Mouse (Mus musculus) lung, embryonic 16.5 days (tissue): ENCODE results near the gene Nudc. TPM values are rescaled to one million over a fixed set of nuclear protein-coding genes. Genes with fewer than 3 reads are reported as not detected.
"Not testable (repeated sequence)": the region's sequence is repeated elsewhere in the genome, so short reads cannot be mapped to it uniquely, and the experiment has no call there.

Experiments
- ATAC-seq: fragments of 200-750 bp; cut with Nextera tagmentation; 2 replicates; pipeline ENCODE4 v1.8.0; 2017; ENCODE audit warnings: low read depth, mild to moderate bottlenecking, moderate library complexity
- H3K27ac ChIP-seq: fragments of 300-500 bp; sonication (generic); 2 replicates; pipeline ENCODE4 v1.5.1; 2014; ENCODE audit warnings: mild to moderate bottlenecking, control low read depth, low read length
- H3K27me3 ChIP-seq: fragments of 300-500 bp; sonication (generic); 2 replicates; pipeline ENCODE4 v1.6.1; 2014; ENCODE audit warnings: low read depth, low read length, mixed read lengths; ENCODE audit not compliant: control insufficient read depth, insufficient read depth
- H3K36me3 ChIP-seq: fragments of 300-500 bp; sonication (generic); 2 replicates; pipeline ENCODE4 v1.6.1; 2014; ENCODE audit warnings: low read length; ENCODE audit not compliant: control insufficient read depth, insufficient read depth
- H3K4me1 ChIP-seq: fragments of 300-500 bp; sonication (generic); replicated peaks from 2 replicates; pipeline ENCODE4 v1.6.1; 2014; ENCODE audit warnings: low read length, mixed read lengths; ENCODE audit not compliant: control insufficient read depth, insufficient read depth
- H3K4me2 ChIP-seq: fragments of 300-500 bp; sonication (generic); 2 replicates; pipeline ENCODE4 v1.6.1; 2014; ENCODE audit warnings: low read depth, low read length, control low read depth
- H3K4me3 ChIP-seq: fragments of 300-500 bp; sonication (generic); 2 replicates; pipeline ENCODE4 v1.5.1; 2014; ENCODE audit warnings: mild to moderate bottlenecking, low read length, control low read depth
- H3K9ac ChIP-seq: fragments of 300-500 bp; sonication (generic); 2 replicates; pipeline ENCODE4 v1.6.1; 2014; ENCODE audit warnings: low read length, control low read depth
- H3K9me3 ChIP-seq: fragments of 300-500 bp; sonication (generic); 2 replicates; pipeline ENCODE4 v1.6.1; 2016; ENCODE audit warnings: low read length; ENCODE audit not compliant: control insufficient read depth
- WGBS: fragments of 180-500 bp; shearing (Covaris S2); extraction: QIAGEN DNeasy Blood & Tissue Kit; methylation state at CpG from one replicate; pipeline ENCODE4 v1.1.7; 2014; 5-methylcytosine and 5-hydroxymethylcytosine counted together
- polyA plus RNA-seq: library from polyadenylated mRNA; unstranded; fragments of >200 nt; fragmentation: Nextera tagmentation; extraction: Ambion mirVana; gene quantifications from 2 replicates; pipeline ENCODE4 v1.2.1, GENCODE M21; 2015

Nudc gene
- polyA plus RNA-seq, 1 experiment from 2014 or later, result 267 TPM

DNA sequence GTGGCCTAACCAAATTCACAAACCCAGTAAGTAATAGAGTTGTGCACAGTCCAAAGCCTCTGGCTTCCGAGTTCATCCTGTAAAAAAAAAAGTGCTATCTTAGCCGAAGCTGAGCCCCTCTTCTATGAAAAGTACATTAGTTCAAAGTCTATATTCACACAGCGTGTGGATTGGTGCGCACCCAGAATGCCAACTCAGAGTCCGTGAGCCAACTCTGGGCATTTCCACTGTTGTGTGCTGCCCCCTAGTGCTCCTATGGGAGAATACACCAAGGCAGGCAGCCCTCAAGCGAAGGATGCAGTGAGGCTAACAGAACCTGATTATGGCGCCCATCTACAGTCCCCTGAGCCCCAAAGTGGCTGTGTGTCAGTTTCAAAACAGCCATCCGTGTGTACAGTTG lies 32.8 kb downstream of the Nudc start:
- no peak overlapping the region for H3K27ac ChIP-seq
- H3K4me3 ChIP-seq, result no peak overlapping the region
- H3K27me3 ChIP-seq, result no peaks in the 10 kb centered on the region; the same call in 1 of the 2 replicates
- no peaks in the 10 kb centered on the region for H3K36me3 ChIP-seq
- no peak overlapping the region for H3K9ac ChIP-seq
- no peaks in the 10 kb centered on the region for H3K9me3 ChIP-seq
- WGBS, result 8% methylated on average over 8 of the region's 8 CpGs
- H3K4me1 ChIP-seq, result no peaks in the 10 kb centered on the region
- ATAC-seq, result peak; percentile 74
- no peak overlapping the region for H3K4me2 ChIP-seq

DNA sequence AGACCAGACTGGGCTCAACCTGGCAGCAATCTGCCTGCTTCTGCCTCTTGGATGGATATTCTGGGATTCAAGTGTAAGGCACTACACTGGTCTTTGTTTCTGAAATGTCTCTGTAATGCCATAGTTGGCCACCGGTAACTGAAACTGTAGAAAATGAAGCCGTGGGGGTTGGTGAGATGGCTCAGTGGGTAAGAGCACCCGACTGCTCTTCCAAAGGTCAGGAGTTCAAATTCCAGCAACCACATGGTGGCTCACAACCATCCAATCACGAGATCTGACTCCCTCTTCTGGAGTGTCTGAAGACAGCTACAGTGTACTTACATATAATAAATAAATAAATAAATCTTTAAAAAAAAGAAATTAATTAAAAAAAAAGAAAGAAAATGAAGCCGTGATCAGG lies 33.3 kb downstream of the Nudc start:
- ATAC-seq, H3K4me3 ChIP-seq, H3K4me2 ChIP-seq, H3K27ac ChIP-seq, H3K4me1 ChIP-seq, H3K27me3 ChIP-seq, H3K9me3 ChIP-seq, H3K9ac ChIP-seq, H3K36me3 ChIP-seq: not testable (repeated sequence)
- 51% methylated on average over 4 of the region's 5 CpGs for WGBS

DNA sequence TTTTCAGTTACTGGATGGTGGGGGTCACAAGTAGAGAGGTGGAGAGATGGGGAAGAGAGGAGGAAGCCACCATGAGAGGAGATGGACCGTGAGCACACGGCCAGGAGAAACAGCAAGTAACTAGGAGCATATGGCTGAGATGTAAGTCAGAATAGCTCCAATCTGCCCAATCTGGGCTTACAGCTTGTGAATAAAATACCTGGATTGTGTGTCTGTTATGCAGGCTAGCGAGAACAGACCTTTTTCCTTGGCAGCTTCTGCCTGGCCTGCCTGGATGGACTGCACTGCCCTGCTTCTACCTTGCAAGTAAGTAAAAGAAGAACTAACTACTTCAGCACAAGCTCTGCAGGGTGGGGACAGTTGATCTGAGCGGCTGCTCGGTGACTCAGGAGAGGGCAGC lies 34.7 kb downstream of the Nudc start:
- H3K4me2 ChIP-seq, result no peak overlapping the region
- H3K4me1 ChIP-seq, result no peaks in the 10 kb centered on the region
- no peaks in the 10 kb centered on the region for H3K9me3 ChIP-seq
- no peak overlapping the region for H3K4me3 ChIP-seq
- no peak overlapping the region for H3K9ac ChIP-seq
- H3K36me3 ChIP-seq, result no peaks in the 10 kb centered on the region
- no peak overlapping the region for H3K27ac ChIP-seq
- H3K27me3 ChIP-seq, result peaks cover 4% of the 10 kb centered on the region
- ATAC-seq, result no peak
- whole genome bisulfite sequencing, result 69% methylated on average over 5 of the region's 5 CpGs

DNA sequence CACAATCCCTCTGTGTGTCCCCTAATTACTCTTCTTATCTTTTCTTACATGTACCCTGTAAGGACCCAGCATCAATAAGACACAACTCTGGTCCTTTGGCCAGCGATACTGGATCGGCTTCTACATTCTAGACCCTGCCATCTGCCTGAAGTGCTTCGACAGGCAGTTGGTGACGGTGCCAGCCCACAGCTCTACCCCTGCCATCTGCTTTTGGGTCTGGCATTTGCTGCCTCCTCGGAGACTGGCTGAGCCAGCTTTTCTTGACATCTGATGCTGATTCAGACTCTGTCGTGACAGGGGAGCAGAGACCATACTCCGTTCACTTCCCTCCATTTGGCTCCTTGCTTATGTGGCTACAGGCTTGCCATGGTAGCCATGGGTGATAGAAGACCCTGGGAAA lies 36.8 kb downstream of the Nudc start:
- Histone ChIP-seq H3K9me3 (no peaks in the 10 kb centered on the region), H3K4me1 (no peaks in the 10 kb centered on the region), H3K4me2 (no peak overlapping the region), H3K36me3 (no peaks in the 10 kb centered on the region), H3K4me3 (no peak overlapping the region), H3K9ac (no peak overlapping the region), H3K27me3 (peaks cover 9% of the 10 kb centered on the region), H3K27ac (no peak overlapping the region)
- ATAC-seq, result no peak
- WGBS, result 68% methylated on average over 7 of the region's 7 CpGs

DNA sequence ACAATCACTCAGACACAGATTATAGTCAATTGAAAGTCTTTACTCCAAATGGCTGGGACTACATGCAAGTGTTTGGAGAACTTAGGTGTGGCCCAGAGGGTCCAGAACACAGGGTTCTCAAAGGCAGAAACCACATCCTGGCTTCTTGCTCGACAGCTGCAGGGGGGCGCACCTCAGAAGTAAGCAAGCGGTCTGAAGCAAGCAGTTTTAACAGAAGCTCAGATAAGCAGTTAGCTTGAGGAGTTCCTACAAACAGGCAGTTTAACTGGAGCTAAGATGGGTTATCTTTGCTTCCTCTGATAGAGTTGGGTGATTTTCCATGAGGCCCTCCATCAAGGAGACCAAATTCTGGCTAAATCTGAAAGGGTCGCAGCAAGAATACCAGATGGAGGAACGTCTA lies 39.2 kb downstream of the Nudc start:
- Histone ChIP-seq H3K27ac (no peak overlapping the region), H3K36me3 (no peaks in the 10 kb centered on the region), H3K4me1 (no peaks in the 10 kb centered on the region), H3K4me2 (no peak overlapping the region), H3K9ac (no peak overlapping the region), H3K27me3 (peaks cover 16% of the 10 kb centered on the region), H3K9me3 (no peaks in the 10 kb centered on the region), H3K4me3 (no peak overlapping the region)
- no peak for ATAC-seq
- WGBS, result 63% methylated on average over 5 of the region's 5 CpGs

DNA sequence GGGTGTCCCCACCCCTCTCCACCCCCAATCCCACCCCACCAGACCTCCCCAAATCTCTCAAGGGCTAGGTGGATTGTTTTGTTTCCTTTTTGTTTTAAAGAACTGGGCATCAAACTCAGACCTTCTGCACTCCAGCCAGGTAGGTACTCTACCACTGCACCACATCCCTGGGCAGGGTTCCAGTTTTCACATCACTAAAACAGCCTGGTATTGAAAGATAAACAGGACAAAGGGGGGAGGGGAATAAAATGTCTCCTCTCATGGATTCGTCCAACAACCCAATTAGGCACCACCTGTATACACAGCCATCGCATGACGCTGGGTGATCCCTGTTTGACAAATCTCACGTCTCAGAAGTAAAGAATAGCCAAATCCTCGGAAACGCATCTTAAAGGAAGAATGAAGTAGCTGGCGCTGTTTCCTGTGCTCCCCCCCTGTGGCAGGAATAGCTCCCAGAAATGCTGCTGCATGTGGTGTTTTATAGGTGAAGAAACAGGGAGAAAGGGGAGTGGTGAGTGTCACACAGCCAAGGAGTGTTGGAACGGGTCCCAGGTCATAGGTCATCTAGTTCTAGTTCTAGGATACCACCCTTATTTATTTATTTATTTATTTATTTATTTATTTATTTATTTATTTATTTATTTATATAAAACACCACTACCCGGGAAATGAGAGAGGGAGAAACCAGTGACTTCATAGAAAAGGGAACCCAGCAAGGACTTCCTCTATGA lies 40.9 kb downstream of the Nudc start:
- 41% methylated on average over 9 of the region's 9 CpGs for WGBS
- H3K9me3 ChIP-seq, result no peaks in the 10 kb centered on the region
- no peak for ATAC-seq

DNA sequence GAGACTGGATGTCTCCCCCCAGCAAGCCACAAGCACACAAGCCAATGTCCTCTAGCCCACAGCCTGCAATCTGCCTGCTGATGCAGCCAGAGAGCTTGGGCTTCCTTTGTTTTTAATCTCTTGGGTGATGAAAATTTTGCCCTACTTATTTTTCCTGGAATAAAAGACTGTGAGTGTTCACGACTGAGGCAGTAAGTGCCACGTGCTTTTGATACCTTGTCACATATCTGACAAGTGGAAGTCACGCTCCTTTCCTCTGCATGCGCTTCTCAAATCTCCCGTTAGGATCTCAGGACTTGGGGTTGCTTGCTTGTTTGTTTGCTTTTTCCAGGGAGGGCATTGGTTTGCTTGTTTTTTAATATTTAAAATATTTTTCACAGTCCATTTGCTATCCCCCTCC lies 41.5 kb downstream of the Nudc start:
- Histone ChIP-seq H3K9me3 (no peaks in the 10 kb centered on the region), H3K4me3 (no peak overlapping the region), H3K27me3 (peaks cover 37% of the 10 kb centered on the region), H3K36me3 (no peaks in the 10 kb centered on the region), H3K27ac (no peak overlapping the region), H3K4me2 (no peak overlapping the region), H3K4me1 (no peaks in the 10 kb centered on the region), H3K9ac (no peak overlapping the region)
- 35% methylated on average over 5 of the region's 5 CpGs for WGBS
- no peak for ATAC-seq

More for the DNA sequence above, 40.9 kb downstream of the Nudc start:
- no peak overlapping the region for H3K4me3 ChIP-seq
- no peaks in the 10 kb centered on the region for H3K4me1 ChIP-seq
- no peak overlapping the region for H3K4me2 ChIP-seq
- peaks cover 32% of the 10 kb centered on the region for H3K27me3 ChIP-seq
- no peak overlapping the region for H3K27ac ChIP-seq
- H3K36me3 ChIP-seq, result no peaks in the 10 kb centered on the region
- H3K9ac ChIP-seq, result no peak overlapping the region

DNA sequence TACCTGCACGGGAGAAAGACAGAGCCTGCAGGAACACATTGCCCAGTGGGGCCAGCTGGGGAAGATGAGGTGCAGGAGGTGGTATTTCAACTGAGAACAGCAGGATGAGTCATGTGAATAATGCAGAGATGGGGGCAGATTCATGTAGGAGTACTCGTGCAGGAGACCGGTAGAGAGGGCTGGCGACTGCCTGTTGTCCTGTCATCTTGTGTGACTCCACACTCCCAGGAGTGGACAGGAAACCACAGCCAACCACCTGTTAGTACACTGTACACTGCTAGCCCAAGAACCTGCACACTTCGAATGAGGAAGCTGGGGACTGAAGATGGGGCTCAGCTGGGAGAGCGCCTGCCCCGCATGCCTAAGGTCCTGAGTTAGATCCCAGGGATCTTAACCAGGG lies 44.3 kb downstream of the Nudc start:
- Histone ChIP-seq H3K4me2 (no peak overlapping the region), H3K9me3 (no peaks in the 10 kb centered on the region), H3K36me3 (no peaks in the 10 kb centered on the region), H3K9ac (no peak overlapping the region), H3K27me3 (peaks cover 65% of the 10 kb centered on the region), H3K27ac (no peak overlapping the region), H3K4me3 (no peak overlapping the region), H3K4me1 (peaks cover 13% of the 10 kb centered on the region)
- ATAC-seq, result no peak
- WGBS, result 51% methylated on average over 7 of the region's 7 CpGs

DNA sequence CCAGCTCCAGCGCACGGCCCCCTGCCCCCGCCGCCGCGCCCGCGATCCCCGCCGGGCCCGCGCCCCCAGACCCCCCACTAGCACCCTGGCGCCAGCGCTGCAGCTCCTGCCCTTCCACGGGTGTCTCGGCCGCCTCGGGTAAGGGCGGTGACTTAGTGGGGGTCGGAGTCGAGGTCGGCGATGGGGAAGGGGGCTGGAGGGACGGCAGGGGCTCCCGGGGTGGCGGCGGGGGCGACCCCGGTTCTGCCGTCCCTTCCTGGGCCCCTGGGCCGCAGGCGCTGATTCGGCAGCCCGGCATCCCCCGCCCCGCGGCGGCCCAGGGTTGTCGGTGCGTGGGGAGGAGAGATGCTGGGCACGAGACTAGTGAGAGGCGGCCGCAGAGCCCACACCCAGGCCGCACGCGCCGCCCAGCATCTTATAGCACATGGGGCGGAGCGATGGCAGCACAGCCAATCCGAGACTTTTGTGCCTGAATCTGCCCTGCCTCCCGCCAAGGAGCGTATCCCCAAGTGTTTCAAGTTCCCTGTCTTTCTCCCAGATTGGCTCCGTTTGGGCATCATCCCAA lies 47.6 kb downstream of the Nudc start, which contains the start of gene Trnp1:
TSS of gene Trnp1 (minus strand) at position 391 of the 565 bp plus-strand sequence.
- Histone ChIP-seq H3K4me3 (peak within 1 kb of the TSS; percentile 60), H3K4me1 (peaks cover 16% of the 10 kb centered on the region), H3K27ac (no peak within 1 kb of the TSS), H3K4me2 (peak within 1 kb of the TSS; percentile 100), H3K9ac (peak within 1 kb of the TSS; percentile 61), H3K36me3 (no peaks in the 10 kb centered on the region), H3K27me3 (peaks cover 68% of the 10 kb centered on the region), H3K9me3 (no peaks in the 10 kb centered on the region)
- WGBS, result 0% methylated on average over 46 of the region's 53 CpGs
- ATAC-seq, result peak; percentile 91
